Comparison of ENCODE assay signal across 11 mouse cellular contexts in genomic region chr4:32551337-32551736, GRCm38 (mm10). TPM values are rescaled to one million over a fixed set of nuclear protein-coding genes. Genes with fewer than 3 reads are reported as not detected.
DNase-seq lines count a peak whose midpoint lies in the region; ATAC-seq and TF ChIP-seq lines count a peak whose summit lies in the region.
"Had no signal": no experiment of that assay in that cellular context is flagged by ENCODE, and none has a peak within 500 bp of the region (broad histone marks: within the 10 kb centered on the region; RNA-seq: fewer than 3 reads in every experiment).

No protein-coding gene starts in this region.

- H3K36me3 ChIP-seq in heart, embryonic 10.5 days: no peaks in the 10 kb centered on the region
- no peaks in the 10 kb centered on the region for H3K36me3 ChIP-seq in testis, adult 2 months (ENCODE audit: control insufficient read depth, insufficient read depth, low read length)
- H3K36me3 ChIP-seq in stomach, postnatal 0 days (ENCODE audit: control insufficient read depth, insufficient read depth, low read length): no peaks in the 10 kb centered on the region

- no peak for TF ChIP-seq EP300 in stomach, postnatal 0 days (optimal IDR thresholded peaks at IDR 0.05)

- H3K27ac ChIP-seq in heart, embryonic 10.5 days: no peak overlapping the region
- no peak overlapping the region for H3K27ac ChIP-seq in testis, adult 2 months (ENCODE audit: control insufficient read depth, insufficient read depth, low read depth, low read length)
- no peak overlapping the region for H3K27ac ChIP-seq in cortical plate, adult 2 months (ENCODE audit: insufficient read depth, low read length)
- no peak overlapping the region for H3K27ac ChIP-seq in stomach, postnatal 0 days (replicated peaks)

- no peaks in the 10 kb centered on the region for H3K4me1 ChIP-seq in heart, embryonic 10.5 days
- H3K4me1 ChIP-seq in testis, adult 2 months (ENCODE audit: control insufficient read depth, insufficient read depth, low read length): no peaks in the 10 kb centered on the region
- H3K4me1 ChIP-seq in cortical plate, adult 2 months (ENCODE audit: control insufficient read depth, insufficient read depth, low read length): no peaks in the 10 kb centered on the region
- no peaks in the 10 kb centered on the region for H3K4me1 ChIP-seq in stomach, postnatal 0 days (replicated peaks; ENCODE audit: control insufficient read depth, insufficient read depth)

- no peak for TF ChIP-seq POLR2A in testis, adult 2 months (IDR thresholded peaks at IDR 0.05; ENCODE audit: control insufficient read depth, low read depth, low read length)
- no peak for TF ChIP-seq POLR2A in cortical plate, adult 2 months (IDR thresholded peaks at IDR 0.05; ENCODE audit: extremely low read depth, insufficient read depth, low read length)

- H3K4me3 ChIP-seq in heart, embryonic 10.5 days: no peak overlapping the region
- H3K4me3 ChIP-seq in testis, adult 2 months (ENCODE audit: control insufficient read depth, low read depth, low read length): no peak overlapping the region
- H3K4me3 ChIP-seq in cortical plate, adult 2 months (ENCODE audit: insufficient read depth, low read length): no peak overlapping the region
- no peak overlapping the region for H3K4me3 ChIP-seq in stomach, postnatal 0 days (ENCODE audit: low read depth, low read length)

- no peaks in the 10 kb centered on the region for H3K9me3 ChIP-seq in heart, embryonic 10.5 days
- H3K9me3 ChIP-seq in stomach, postnatal 0 days (ENCODE audit: control insufficient read depth, low read length): no peaks in the 10 kb centered on the region

- TF ChIP-seq CTCF in testis, adult 2 months (IDR thresholded peaks at IDR 0.05; ENCODE audit: control insufficient read depth, insufficient read depth, insufficient replicate concordance, low read depth, low read length): peak; percentile 33; the same call in 1 of the 2 replicates
- TF ChIP-seq CTCF in cortical plate, adult 2 months (IDR thresholded peaks at IDR 0.05; ENCODE audit: extremely low read depth, insufficient read depth, low read length): peak; percentile 33; the same call in 1 of the 2 replicates
- peak; percentile 70 for TF ChIP-seq CTCF in stomach, postnatal 0 days (IDR thresholded peaks at IDR 0.05; ENCODE audit: low read depth)

- DNase-seq in heart, adult 18-20 months: peak; percentile 33 to 59
- no peak for DNase-seq in heart, embryonic 10.5 days (ENCODE audit: low spot score)
- no peak for DNase-seq in testis, postnatal 14 days (ENCODE audit: low spot score)
- DNase-seq in stomach, postnatal 0 days (ENCODE audit: low spot score): no peak
- DNase-seq in urinary bladder, postnatal 4 days (ENCODE audit: low spot score in 2 of 2): no peak
- DNase-seq in frontal cortex, postnatal 14 days (ENCODE audit: low spot score in 2 of 2): no peak
- DNase-seq: gastrocnemius, postnatal 14 days had no signal

- 36% methylated on average over 4 of the region's 4 CpGs for WGBS in heart, embryonic 10.5 days
- WGBS in stomach, postnatal 0 days: 52% methylated on average over 4 of the region's 4 CpGs

- no peak overlapping the region for H3K4me2 ChIP-seq in stomach, postnatal 0 days (replicated peaks; ENCODE audit: low read depth)

- no peak for ATAC-seq in stomach, postnatal 0 days (ENCODE audit: low FRiP score, low TSS enrichment)

- H3K27me3 ChIP-seq in heart, embryonic 10.5 days (ENCODE audit: insufficient read depth, poor library complexity, severe bottlenecking): no peaks in the 10 kb centered on the region
- H3K27me3 ChIP-seq in testis, adult 2 months (ENCODE audit: control insufficient read depth, insufficient read depth, low read length): no peaks in the 10 kb centered on the region
- H3K27me3 ChIP-seq in stomach, postnatal 0 days (ENCODE audit: control insufficient read depth, insufficient read depth, low read length): no peaks in the 10 kb centered on the region

- H3K9ac ChIP-seq in stomach, postnatal 0 days (ENCODE audit: low read length): no peak overlapping the region

RNA-seq across cellular contexts. Expression of gene Gja10, which starts 51.2 kb away (rescaled TPM):
- not detected for total RNA-seq in heart, adult 18-20 months (2021)
- 0.09 TPM in 1 of 2 replicates, not detected in the other for polyA plus RNA-seq in heart, embryonic 10.5 days (2016; fragmentation: Nextera tagmentation; extraction: Ambion mirVana)
- 0.32 and 0.35 TPM in 2 replicates for polyA plus RNA-seq in testis, adult 2 months (2012; rRNA removed)
- not detected in 2 replicates for polyA plus RNA-seq in cortical plate, adult 2 months (2012; rRNA removed)
- polyA plus RNA-seq in stomach, postnatal 0 days (2015; fragmentation: Nextera tagmentation; extraction: Ambion mirVana): not detected in 2 replicates
- total RNA-seq: adrenal gland, postnatal 36 days; gastrocnemius, postnatal 14 days; layer of hippocampus, postnatal 25 days had no signal

Comparison
In these comparisons a context has a peak if more than half of its experiments do, and no peak if none do; other contexts are left out.
1. DNase-seq: peak in heart, adult 18-20 months (2 of 2); none in heart, embryonic 10.5 days (single experiment), testis, postnatal 14 days (single experiment), stomach, postnatal 0 days (single experiment), urinary bladder, postnatal 4 days (0 of 2) and frontal cortex, postnatal 14 days (0 of 2).
2. Peak in every context shown above with its lines, with median percentiles within 50 percentile points of each other: CTCF ChIP-seq.